Mouse (Mus musculus) gonadal fat pad, adult 2 months (tissue): ENCODE measurements at regions not wholly inside any gene's neighbourhood (a gene's known extent, or its start where the extent isn't known, plus 50 kb on each side); places are given as distances from the start of the nearest gene placed in this dataset.

Source experiments
- DNase-seq: peaks from one replicate; pipeline ENCODE4 v3.0.0-alpha.2; 2012; ENCODE audit warnings: low read depth

DNA sequence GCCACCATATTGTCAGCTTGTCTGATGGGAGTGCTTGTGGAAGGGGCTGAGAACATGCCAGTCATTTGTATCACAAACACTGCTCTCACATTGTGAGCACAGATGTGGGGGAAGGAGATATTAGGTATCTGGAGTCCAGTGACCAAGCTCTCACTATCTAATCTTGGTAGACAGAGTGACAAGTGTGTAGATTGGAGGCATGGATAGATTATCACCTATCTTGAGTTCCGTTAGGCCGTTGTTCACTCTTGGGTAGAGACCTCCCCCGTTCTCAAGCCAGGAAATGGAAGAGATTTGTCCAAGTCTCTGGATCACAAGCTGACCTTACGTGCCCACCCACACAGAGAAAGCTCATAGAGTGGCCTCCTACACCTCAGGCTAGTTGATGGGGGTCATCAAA lies 99.1 kb upstream of the Id2 start:
- DNase-seq = no peak

DNA sequence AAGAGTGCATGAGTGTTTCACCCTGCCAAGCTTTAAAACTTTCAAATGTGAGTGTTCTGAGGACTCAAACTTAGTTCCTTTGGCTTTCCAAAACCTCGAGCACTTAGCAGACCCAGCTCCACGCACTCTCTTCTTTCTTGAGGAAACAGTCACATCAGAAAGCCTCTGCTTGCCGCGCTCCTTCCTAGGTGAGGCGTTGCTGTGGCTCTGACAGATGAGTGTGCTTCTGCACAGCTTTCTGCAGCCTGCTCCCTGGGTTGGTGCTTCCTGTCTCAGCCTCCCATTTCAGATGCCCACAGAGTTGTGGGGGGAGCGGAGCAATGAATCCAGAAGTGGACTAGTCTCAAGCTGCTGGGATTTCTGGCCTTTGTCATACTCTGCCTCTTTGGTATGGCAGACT lies 95.3 kb upstream of the Id2 start:
- DNase-seq = no peak

DNA sequence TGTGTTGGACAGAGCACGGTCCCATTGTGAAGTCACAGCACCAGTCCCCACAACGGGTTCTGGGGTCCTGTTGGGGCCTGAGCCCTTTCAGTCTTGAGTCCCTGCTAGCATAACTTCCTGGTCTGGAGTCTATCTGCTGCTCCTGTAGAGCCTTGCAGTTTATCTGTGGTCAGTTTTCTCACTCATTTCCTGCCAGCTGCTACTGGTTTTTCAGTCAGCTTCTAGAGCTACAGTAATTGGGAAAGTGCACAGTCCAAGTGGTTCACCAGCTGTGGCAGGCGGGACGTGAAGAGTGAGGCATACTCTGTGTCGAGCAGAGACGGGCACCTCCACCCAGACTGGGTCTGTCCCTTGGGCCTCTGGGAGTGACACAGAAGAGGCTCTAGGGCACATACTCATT lies 93.4 kb upstream of the Id2 start:
- no peak for DNase-seq

DNA sequence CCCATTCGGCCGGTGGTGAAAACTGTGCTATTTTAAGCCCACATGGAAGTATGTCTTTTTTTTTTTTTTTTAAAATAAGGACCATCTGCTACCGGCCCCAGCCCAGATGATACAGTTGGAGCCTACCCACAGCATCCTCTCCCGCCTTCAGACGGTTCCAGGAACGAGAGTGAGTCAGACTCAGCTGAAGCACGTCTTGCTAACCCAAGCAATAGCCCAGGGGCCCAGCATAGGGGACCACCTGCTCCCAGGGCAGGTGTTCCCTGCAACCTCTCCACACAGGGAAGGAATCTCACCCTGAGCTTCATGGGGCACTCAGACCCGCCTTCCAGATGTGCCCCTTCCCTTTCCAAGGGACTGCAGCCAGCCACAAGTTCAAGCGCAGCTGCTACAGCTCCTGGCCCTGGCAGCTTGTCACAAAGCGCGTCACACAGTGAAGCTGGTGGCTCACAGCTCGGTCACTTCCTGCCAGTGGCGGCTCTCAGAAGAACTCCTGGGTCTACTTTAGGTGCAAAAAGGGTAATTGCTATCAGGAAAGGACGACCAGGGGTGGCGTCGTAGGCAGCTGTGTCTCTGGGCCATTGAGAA lies 92.3 kb upstream of the Id2 start:
- no peak for DNase-seq

DNA sequence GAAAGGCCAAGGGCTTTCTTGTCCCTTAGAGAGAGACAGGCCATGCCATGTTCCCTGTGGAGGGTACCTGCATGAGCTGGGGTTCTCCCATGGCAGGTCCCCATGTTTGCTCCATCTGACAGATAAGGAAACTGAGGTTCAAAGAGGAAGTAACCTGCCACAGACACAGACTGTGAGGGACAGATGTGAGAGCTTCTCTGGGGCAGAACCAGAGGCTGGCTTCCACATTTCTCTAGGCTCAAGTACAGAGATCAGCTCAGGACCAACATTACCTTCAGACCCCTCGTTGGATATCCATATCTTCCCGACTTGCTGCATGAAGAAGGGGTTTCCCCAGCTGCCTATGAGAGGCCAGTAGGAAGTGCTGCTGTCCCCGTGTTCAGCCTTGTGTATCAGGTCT lies 91.6 kb upstream of the Id2 start:
- no peak for DNase-seq

DNA sequence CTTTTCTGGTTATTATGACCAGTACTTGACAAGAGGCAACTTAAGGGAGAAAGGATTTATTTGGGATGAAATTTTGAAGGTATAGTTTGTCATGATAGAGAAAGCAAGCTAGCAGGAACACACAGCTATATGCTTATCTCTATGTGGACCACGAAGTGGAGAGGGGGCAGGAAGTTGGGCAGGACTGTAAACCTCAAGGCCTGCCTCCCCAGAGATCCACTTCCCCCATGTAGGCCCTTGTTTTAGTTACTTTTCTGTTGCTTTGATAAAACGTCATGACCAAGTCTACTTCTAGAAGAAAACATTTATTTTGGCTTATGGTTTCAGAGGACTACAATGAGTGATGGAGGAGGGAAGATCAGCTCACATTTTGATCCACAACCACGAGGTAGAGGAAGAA lies 90.3 kb upstream of the Id2 start:
- DNase-seq = no peak

DNA sequence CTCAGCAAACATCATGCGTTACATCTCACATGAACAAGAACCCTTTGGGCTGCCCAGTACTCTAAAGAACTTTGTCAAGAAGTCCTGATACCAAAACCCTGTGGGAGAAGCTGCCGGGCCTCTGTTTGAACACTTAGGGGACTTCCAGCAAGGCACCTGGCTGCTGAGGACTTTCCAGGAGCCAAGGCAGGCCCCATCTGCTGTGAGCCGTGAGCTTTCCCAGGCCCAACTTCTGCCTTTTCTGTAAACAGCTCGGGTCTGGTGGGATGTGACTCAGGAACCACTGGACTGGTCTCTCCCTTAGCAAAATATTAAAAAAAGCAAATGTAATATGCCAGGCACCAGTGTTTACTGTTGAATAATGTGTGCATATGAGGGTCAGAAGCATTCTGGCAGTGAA lies 85.7 kb upstream of the Id2 start:
- no peak for DNase-seq

DNA sequence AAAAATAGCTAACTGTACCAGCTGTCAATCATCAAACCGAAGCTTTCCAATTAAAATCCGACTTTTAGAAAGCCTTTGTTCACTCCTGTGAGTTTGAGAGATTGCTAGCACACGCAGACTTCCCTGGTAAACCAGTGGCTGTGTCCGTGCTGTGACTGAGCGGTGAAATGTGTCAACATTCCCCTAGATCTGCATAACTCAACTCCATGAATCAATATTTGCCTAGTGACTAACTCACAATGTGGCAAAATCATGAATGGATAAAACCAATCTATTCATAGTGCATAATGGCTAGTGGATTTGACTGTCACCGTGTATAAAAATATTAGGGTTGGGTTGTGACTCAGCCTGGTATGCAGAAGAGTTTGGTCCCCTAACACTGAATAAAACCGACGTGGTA lies 84.4 kb upstream of the Id2 start:
- DNase-seq = no peak

DNA sequence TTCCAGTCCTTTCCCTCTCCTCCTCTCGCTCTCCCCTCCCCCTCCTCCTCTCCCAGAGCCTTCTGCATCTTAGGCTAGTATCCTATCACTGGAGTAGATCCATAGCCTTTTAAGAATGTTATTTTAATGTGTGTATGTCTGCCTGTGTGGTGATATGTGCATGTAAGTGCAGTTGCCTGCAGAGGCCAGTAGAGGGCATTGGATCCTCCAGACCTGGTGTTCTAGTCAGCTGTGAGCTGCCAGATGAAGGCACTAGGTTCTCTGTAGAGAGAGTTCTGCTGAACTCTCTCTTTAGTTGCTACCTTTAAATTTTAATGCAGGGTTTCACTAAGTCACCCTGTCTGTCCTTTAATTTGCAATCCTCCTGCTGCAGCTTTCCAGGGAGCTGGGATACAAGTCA lies 83.9 kb upstream of the Id2 start:
- DNase-seq = no peak

DNA sequence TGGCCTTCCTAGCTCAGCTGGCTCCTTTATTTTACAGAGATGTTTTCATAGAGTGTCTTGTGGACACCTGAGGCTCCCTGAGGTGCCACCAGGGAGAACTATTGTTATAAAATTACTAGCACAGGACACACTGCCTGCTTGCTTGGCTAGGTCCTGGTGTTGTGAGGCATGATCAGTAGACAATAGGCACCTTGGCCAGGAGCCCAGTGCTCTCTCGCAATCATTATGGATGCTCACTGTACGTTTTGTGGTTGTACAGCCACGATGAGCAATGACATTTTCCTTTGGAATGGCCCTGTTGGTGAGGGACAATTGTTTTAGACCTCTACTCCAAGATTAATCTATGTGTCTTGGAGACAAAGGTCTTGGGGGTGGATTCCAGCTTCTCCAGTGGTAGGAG lies 83.3 kb upstream of the Id2 start:
- no peak for DNase-seq

DNA sequence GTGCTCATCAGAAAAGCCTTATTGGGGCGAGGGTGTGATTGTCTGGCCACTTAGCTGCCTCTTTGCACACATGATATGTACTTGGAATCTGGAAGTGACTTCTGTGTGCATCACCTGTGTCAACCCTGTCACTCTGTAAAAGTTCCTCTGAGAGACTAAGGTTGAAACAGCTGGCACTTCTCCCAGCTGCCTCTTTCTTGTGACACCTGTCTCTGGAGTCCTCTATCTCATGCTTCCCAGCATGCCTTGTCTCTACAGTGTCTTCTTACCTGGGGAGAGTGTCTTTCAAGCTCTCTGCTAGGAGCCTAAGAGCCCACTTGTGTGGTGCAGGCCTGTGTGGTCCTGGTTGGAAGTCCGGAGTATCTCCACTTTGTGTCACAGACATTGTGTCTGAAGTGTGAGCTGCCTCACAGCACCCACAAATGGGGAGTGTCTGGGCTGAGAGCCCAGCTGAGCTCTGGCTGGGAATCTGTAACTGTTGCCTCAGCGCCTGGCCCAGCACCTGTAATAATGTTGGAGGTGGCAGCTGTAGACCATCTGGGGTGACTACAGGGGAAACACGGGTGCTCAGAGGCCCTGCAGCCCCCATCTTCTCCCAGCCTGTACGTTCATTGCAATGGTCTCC lies 81.7 kb upstream of the Id2 start:
- no peak for DNase-seq

DNA sequence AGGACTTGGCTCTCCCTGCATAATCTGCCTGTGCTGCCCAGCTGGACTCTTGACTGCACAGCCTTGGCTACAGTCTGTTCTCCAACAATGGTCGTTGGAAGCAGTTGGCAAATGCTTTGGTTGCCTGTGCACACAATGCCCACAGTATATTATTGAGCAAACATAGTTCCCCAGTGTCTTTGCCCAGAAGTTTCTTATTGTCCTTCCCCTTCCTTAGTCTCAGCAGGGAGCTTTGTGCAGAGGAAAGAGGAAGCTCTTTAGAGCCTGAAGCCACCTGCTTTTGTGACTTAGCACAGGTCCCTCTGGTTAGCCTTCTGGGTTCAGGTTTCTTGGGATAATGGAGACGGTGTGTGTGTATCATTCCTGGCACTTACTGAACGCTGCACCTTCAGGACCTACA lies 80.9 kb upstream of the Id2 start:
- no peak for DNase-seq

DNA sequence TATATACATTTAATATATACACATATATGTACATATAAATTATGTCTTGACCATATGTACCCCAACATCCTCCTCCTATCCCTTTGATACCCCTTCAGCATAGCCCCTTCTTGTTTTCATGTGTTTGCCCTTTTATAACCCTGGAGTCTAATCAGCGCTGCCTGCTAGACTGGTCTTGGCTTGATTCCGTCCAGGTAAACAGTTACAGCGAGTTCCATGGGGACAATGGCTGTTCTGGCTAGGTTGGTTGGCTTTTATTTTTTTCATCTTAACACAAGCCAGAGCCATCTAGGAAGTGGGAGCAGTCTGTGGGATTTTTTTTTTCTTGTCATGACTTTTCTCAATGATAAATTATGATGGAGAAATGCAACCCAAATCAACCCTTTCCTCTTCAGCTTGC lies 79.6 kb upstream of the Id2 start:
- no peak for DNase-seq

DNA sequence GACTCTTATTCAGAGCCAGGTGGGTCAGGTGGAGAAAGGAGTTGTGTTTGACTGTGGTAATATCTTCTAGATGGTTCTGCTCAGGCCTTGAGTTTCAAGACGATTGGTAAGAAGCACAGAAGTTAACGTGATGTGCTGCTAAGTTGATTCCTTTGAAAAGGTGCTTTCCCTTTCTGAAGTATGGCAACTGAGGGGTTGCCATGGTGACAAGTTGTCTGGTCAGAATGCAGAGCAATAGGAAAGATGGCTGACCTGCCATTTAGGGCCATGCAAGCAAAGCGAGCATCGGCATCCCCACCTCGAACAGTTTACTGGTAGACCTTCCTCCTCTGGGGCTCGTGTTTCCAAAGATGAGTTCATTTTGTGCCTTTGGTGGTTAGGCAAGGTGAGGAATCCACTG lies 76.1 kb upstream of the Id2 start:
- no peak for DNase-seq

DNA sequence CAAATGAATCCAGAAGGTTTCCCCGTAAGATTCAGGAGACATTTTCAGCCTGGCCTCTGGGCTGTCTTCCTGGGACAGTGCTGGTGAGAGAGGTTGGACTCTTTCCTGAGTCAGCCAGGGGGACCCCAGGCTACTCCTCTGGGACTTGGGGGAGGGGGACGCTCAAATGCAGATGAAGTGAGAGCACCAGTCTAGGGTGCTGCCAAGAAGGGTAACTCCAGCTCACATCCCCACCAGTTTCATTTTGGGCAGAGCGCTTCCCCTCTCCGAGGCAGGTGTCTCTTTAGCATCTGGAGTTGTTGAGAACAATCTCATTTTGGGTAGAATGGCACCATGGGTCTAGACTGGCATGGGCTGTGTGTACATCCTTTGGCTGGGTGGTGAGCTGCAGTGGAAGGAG lies 75.5 kb upstream of the Id2 start:
- no peak for DNase-seq

DNA sequence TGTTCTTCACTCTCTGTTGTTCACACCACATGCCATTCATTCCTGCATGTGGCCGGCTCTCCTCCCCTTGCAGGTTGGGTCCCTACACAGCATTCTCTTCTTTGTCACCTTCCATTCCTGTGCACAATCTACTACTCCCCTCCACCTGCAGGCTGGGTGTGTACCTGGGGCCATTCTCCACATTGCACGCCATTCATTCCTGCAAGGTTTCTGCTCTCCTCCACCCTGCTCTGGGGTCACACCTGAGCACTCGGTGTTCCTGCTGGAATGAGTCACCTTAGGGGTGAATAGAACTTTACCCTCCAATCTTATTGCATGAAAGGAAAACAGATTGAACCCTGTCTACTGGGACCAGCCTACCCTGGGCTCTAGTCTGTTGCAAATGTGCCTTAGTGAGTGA lies 72.7 kb upstream of the Id2 start:
- no peak for DNase-seq

DNA sequence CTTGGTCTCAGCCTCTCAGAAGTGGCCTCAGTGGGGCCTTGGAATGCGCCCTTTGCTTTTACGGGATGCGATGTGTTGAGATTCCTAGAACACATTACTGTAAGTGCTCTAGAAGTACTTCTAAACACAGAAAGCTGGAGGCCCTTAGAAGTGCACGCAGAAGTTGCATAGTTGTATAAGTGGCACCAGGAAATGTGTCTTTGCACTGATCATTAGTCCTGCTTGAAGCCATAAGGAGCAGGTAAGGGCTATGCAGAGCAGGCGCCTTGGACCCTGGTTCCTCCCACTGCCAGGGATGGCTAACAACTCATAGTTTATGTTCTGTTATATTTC lies 71.2 kb upstream of the Id2 start:
- no peak for DNase-seq

DNA sequence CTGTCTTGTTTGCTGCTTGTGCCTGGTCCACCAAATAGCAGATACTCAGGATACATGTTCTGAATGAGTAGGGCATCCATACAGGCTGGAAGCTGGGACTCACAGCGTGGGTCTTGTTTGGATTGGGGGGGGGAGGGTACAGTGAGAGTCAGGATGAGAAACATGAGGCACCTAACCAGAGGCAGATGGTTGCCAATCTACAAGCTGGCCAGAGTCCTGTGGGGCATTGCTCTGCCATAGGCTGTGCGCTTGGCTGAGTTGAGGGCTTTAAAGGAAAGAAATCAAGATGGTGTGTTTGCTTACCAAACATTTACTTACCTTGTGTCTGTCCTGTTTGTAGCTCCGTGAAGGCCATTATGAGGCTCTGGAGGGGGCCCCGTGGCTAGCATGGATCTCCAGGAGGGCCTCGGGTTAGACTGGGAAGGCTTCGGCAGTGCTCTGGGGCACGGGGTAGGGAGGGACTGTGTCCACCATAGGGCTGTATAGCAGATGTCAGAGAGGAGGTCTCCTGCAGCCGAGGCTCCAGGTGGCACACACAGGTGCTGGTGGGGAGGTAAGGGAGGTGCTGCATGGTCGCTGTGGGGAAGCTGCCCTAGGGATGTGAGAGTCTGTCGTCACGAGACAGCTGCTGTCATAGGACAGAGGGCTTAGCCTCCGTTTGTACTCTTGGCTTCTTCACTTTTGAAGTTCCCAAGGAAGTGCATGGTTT lies 70.7 kb upstream of the Id2 start:
- DNase-seq = no peak

DNA sequence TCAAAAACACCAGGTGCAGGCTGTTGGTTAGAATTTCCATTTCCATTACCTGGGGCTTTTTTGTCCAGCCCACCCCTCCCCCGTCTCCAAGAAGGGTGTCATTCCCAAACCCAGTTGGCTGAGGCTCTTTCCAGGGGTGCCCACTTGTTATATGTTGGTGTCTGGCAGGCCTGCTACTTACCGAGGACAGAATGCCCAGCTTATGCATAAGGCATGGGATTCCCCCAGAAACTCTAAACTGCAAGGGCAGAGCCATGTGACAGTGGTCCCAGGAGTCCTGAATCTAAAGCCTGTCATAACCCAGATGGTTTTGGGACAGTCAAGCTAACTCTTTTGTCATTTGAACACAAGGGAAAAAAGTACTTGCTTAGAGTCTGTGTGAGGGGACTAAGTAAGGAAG lies 69.6 kb upstream of the Id2 start:
- DNase-seq = no peak

DNA sequence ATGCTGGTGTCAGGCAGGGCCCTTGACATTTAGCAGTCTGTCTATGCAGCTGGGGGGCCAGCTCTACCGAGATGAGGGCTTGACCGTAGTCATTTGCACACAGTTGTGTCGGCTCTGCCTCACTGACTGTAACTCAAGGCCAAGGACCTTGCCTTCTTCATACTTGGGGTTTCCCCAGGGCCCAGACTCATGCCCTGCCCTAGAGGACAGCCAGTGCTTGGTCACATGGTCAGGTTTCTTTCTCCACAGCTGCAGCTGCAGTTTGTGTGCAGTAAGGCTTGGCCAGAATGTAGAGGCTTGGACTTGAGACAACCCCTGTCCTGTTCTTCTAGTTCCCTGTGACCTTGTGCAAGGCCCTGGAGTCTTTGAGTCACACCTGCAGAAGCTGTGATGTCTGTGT lies 68.7 kb upstream of the Id2 start:
- peak; percentile 93 for DNase-seq

DNA sequence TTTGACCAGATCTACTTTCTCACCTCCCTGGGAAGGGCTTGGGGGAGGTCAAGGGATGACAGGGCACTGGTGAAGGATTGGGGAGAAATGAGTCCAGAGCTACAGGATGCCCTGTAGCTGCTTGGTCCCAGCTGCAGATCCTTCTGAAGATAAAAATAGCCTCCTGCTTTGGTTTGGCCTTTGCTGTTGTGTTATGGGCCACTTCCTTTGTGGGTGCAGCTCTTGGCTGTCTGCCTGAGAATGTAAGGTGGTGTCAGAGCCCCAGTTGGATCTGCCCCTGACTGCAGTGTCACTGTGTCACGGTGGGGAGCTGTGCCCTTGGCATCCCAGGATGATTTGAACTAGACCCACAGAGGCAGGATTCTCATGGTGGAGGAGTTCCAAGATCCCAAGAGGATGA lies 67.8 kb upstream of the Id2 start:
- no peak for DNase-seq

DNA sequence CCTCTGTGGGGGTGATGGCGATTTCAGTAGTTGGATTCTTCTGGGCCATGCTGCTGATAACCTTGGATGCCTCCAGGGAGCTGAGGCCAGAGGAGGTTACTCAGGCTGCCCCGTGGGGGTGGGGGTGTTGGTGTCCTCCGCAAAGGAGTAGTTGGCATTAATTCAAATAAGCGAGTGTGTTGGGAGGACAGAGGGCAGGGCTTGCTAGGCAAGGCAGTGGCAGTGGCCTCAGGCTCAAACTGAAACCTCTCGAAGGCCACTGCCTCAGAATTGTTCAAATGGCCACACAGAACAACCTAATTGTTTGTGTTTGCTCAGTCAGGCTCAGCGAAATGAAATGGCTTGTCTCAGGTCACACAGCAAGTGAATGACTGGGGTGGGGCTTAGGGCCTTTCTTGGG lies 66.6 kb upstream of the Id2 start:
- no peak for DNase-seq

DNA sequence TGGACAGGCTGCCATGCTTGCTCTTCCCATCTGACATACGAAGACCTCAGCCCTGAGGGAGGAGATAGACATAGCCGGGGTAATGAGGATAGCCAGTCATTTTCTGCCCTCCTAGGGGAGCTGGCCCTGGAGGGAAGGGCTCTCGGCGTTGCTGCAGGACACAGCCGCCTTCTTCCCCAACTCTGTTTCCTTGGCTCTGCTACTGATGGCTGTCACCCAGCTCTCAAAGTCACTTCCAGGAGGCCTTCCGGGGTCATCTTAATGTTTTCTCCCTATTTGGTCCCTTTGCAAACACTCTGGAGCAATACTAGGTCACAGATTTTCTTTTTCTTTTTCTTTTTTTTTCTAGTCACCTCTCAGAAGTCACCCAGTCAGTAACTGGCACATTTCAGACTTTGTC lies 65.9 kb upstream of the Id2 start:
- no peak for DNase-seq

DNA sequence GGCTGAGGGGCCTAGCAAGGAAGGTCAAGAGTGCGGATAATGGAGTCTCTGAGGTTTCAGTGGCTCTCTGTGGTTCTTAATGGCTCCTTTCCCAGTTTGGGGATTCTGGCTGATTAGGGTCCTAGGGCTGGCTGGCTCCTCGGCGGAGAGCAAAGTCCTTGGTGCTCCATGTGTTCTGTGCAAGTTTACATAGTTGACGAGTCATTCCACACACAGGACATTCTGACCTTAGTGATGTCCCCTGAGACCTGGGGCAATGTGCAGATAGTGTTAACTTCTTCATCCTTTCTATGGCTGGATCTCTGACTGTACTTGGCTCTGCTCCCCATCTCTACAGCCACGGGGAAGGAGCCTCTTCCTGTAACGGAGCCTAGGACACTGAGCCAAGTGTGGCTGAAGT lies 65.0 kb upstream of the Id2 start:
- no peak for DNase-seq
